Mouse (Mus musculus) layer of hippocampus, adult 11-12 months (tissue): ENCODE data around the gene Ets1.

Experiments
- DNase-seq: peaks from one replicate; pipeline ENCODE4 v3.0.0; 2022; ENCODE audit warnings: low spot score

The Ets1 gene

GRCm38 (mm10) chr9:32761326-32761725 lies 125.3 kb downstream of the Ets1 start:
- no peak for DNase-seq

GRCm38 (mm10) chr9:32764374-32764773 lies 128.4 kb downstream of the Ets1 start:
- peak; percentile 22 for DNase-seq

- no peak for DNase-seq
These were observed 129.1 kb downstream of the Ets1 start for GRCm38 (mm10) chr9:32765123-32765522.

- DNase-seq: no peak
These were observed 142.8 kb downstream of the Ets1 start for GRCm38 (mm10) chr9:32778866-32779265.

- no peak for DNase-seq
These were observed 146.5 kb downstream of the Ets1 start for GRCm38 (mm10) chr9:32782391-32783092.

- DNase-seq: no peak
These were observed 151.1 kb downstream of the Ets1 start for GRCm38 (mm10) chr9:32787091-32787490.

GRCm38 (mm10) chr9:32787615-32788014 lies 151.6 kb downstream of the Ets1 start:
- no peak for DNase-seq

GRCm38 (mm10) chr9:32789306-32789705 lies 153.3 kb downstream of the Ets1 start:
- DNase-seq: no peak

GRCm38 (mm10) chr9:32791699-32792098 lies 155.7 kb downstream of the Ets1 start:
- no peak for DNase-seq

GRCm38 (mm10) chr9:32798171-32798570 lies 162.2 kb downstream of the Ets1 start:
- DNase-seq: no peak

- no peak for DNase-seq
These were observed 170.1 kb downstream of the Ets1 start for GRCm38 (mm10) chr9:32806106-32806505.
